Mouse (Mus musculus) layer of hippocampus, adult 2 months (tissue): Measurements from ENCODE around the gene Olfr1395. TPM values are rescaled to one million over a fixed set of nuclear protein-coding genes. Genes with fewer than 3 reads are reported as not detected.
A peak's percentile ranks its signal among the peaks of the same experiment; 100 is the strongest.

Experiments
- DNase-seq, 2 experiments: peaks; one replicate each; pipeline ENCODE4 v3.0.0; 2022; ENCODE audit warnings: low spot score in 2 of 2
- H3K27ac ChIP-seq: fragments of 200-600 bp; 2 replicates; pipeline ENCODE4 v1.8.1; 2022
- H3K4me3 ChIP-seq: fragments of 200-600 bp; 2 replicates; pipeline ENCODE4 v1.8.1; 2022; ENCODE audit warnings: mild to moderate bottlenecking
- CTCF ChIP-seq: fragments of 200-600 bp; conservative IDR thresholded peaks from 2 replicates; pipeline ENCODE4 v1.8.1; 2022; ENCODE audit warnings: antibody characterized with exemption, mild to moderate bottlenecking, moderate library complexity
- long read RNA-seq, 2 experiments: library from polyadenylated mRNA; stranded (forward); transcript quantifications; one replicate each; pipeline ENCODE4 v2.0.0; 2021; ENCODE audit warnings: borderline mapping rate in 2 of 2
- total RNA-seq, 2 experiments: library from RNA; stranded (reverse); gene quantifications; 2 replicates each; pipeline ENCODE4 v1.2.3; 2021

Gene Olfr1395
- not detected for total RNA-seq
- long read RNA-seq, experiment 1 = 0 reads
- long read RNA-seq, experiment 2 = 0 reads

DNA sequence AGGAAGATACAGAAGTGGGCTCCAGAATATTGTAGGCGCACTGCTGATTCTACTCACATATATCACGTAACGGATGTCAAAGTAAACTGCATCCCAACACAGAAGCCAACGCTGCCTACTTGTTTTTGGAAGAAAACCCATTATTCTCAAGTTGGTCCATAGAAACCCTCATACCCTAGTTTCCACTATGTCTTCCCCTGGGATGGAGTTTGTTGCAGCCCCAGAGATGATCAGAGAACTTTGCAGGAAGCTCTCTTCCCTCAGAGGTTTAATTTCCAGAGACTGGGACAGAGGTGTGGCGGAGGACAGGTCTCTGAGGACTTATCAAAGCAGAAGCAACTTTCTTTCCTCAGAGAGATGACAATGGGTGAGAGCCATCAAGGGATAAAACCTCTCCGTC lies at the start of gene Olfr1395:
TSS of gene Olfr1395 (plus strand) at position 301 of the 400 bp plus-strand sequence.
- H3K27ac ChIP-seq = no peak within 1 kb of the TSS
- DNase-seq = no peak
- TF ChIP-seq CTCF = no peak
- H3K4me3 ChIP-seq = no peak within 1 kb of the TSS

- no peak for DNase-seq
- no peak for TF ChIP-seq CTCF
- H3K4me3 ChIP-seq = no peak overlapping the region
- no peak overlapping the region for H3K27ac ChIP-seq
Observed at GRCm38 (mm10) chr11:49092786-49093185, 49.3 kb upstream of the Olfr1395 start.

GRCm38 (mm10) chr11:49093861-49094660 lies 48.0 kb upstream of the Olfr1395 start:
- Histone ChIP-seq H3K27ac (no peak overlapping the region), H3K4me3 (no peak overlapping the region)
- no peak for DNase-seq
- TF ChIP-seq CTCF = no peak

DNA sequence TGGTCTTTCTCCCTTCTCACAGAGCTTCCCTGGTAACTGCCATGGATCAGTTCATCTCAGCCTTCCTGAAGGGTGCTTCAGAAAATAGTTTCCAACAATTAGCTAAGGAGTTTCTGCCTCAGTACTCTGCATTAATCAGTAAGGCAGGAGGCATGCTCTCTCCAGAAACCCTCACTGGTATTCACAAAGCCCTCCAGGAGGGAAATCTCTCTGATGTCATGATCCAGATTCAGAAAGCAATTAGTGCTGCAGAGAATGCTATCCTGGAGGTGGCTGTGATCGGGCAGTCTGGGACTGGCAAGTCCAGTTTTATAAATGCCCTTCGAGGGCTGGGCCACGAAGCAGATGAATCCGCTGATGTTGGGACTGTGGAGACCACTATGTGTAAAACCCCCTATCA lies 46.7 kb upstream of the Olfr1395 start:
- DNase-seq = no peak
- H3K27ac ChIP-seq = no peak overlapping the region

GRCm38 (mm10) chr11:49100409-49100808 lies 41.7 kb upstream of the Olfr1395 start:
- TF ChIP-seq CTCF = no peak
- H3K27ac ChIP-seq = no peak overlapping the region

More for the DNA sequence above, 46.7 kb upstream of the Olfr1395 start:
- TF ChIP-seq CTCF = no peak
- H3K4me3 ChIP-seq = no peak overlapping the region

GRCm38 (mm10) chr11:49101500-49101899 lies 40.6 kb upstream of the Olfr1395 start:
- no peak overlapping the region for H3K4me3 ChIP-seq
- no peak for TF ChIP-seq CTCF
- DNase-seq = no peak
- H3K27ac ChIP-seq = no peak overlapping the region

More at GRCm38 (mm10) chr11:49100409-49100808, 41.7 kb upstream of the Olfr1395 start:
- no peak overlapping the region for H3K4me3 ChIP-seq
- DNase-seq = no peak

- H3K27ac ChIP-seq = no peak overlapping the region
- no peak overlapping the region for H3K4me3 ChIP-seq
- peak; percentile 77 to 95 for DNase-seq
- TF ChIP-seq CTCF = peak; percentile 88
Observed at GRCm38 (mm10) chr11:49103047-49103693, 38.9 kb upstream of the Olfr1395 start.

DNA sequence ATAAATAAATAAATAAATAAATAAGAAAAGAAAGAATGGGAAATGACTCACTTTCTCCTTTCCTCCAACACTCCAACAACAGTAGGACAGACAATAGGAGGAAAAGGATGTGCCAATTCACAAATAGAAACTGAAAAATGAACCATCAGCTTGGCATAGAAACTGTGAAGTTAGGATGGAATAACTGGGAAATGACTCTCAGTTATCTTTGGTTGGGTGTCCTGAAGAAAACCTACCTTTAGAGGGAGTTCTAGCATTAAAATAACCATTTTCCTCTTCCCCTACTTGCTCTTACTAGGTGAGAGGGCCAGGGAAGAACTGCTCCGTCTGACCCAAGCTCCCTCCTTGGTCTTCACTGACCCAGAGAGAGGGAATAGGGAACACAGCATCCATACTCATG lies 36.3 kb upstream of the Olfr1395 start:
- TF ChIP-seq CTCF = no peak
- H3K4me3 ChIP-seq = no peak overlapping the region
- no peak overlapping the region for H3K27ac ChIP-seq
- no peak for DNase-seq

- TF ChIP-seq CTCF = no peak
Observed at GRCm38 (mm10) chr11:49107650-49108537, 34.2 kb upstream of the Olfr1395 start.

GRCm38 (mm10) chr11:49108833-49109232 lies 33.2 kb upstream of the Olfr1395 start:
- Histone ChIP-seq H3K4me3 (no peak overlapping the region), H3K27ac (no peak overlapping the region)
- TF ChIP-seq CTCF = peak; percentile 78
- peak in 1 of 2 experiments; percentile 22 for DNase-seq

More at GRCm38 (mm10) chr11:49107650-49108537, 34.2 kb upstream of the Olfr1395 start:
- H3K4me3 ChIP-seq = no peak overlapping the region
- no peak overlapping the region for H3K27ac ChIP-seq
- DNase-seq = no peak

- Histone ChIP-seq H3K4me3 (no peak overlapping the region), H3K27ac (no peak overlapping the region)
- DNase-seq = no peak
- TF ChIP-seq CTCF = no peak
Observed at GRCm38 (mm10) chr11:49111000-49111399, 31.1 kb upstream of the Olfr1395 start.

DNA sequence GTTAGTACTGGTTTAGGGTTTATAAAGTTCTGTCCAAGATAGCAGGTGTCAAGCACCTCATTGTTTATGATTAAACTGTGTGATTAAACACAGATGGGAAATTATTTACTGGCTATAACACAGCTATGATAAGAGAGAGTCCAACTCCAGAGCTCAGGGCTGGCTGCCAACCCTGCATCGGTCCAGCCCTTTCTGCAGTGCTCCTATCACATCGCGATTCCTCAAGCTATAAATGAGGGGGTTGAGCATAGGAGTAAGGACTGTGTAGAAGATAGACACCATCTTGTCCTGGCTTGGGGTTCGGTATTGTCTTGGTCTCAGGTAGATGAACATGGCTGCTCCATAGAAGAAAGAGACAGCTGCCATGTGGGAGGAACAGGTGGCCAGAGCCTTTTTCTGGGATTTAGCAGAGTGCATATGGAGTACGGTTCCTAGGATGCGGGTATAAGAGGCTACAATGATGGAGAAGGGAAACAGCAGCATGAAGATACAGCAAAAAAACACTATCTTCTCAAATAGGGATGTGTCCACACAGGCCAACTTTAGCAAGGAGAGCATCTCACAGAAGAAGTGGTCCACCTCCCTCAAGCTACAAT lies 29.4 kb upstream of the Olfr1395 start:
- no peak for TF ChIP-seq CTCF
- peak in 1 of 2 experiments; percentile 19 for DNase-seq

More for the DNA sequence above, 29.4 kb upstream of the Olfr1395 start:
- no peak overlapping the region for H3K27ac ChIP-seq
- no peak overlapping the region for H3K4me3 ChIP-seq
